Mouse (Mus musculus) skeletal muscle tissue, adult 2 months (tissue): ENCODE results near the gene Slc27a3.

Experiments
- DNase-seq: peaks from one replicate; pipeline ENCODE4 v3.0.0-alpha.2; 2012; ENCODE audit warnings: low read depth, low spot score

The Slc27a3 gene

GRCm38 (mm10) chr3:90389511-90390490 lies at the start of gene Slc27a3:
TSS of gene Slc27a3 (minus strand) at chr3:90389938.
- peak; percentile 45 for DNase-seq

- no peak for DNase-seq
These were observed 47.4 kb upstream of the Slc27a3 start for GRCm38 (mm10) chr3:90437131-90437530.

GRCm38 (mm10) chr3:90434073-90434730 lies 44.5 kb upstream of the Slc27a3 start:
- no peak for DNase-seq

- DNase-seq: peak; percentile 100
These were observed 43.8 kb upstream of the Slc27a3 start, which contains the start of gene Ints3 for GRCm38 (mm10) chr3:90433381-90434020. TSS of gene Ints3 (minus strand) at chr3:90433622.

GRCm38 (mm10) chr3:90432811-90433219 lies 43.1 kb upstream of the Slc27a3 start:
- DNase-seq: peak; percentile 30

GRCm38 (mm10) chr3:90432348-90432747 lies 42.6 kb upstream of the Slc27a3 start:
- DNase-seq: no peak

GRCm38 (mm10) chr3:90429576-90429975 lies 39.8 kb upstream of the Slc27a3 start:
- DNase-seq: no peak

- DNase-seq: peak; percentile 58
These were observed 38.4 kb upstream of the Slc27a3 start for GRCm38 (mm10) chr3:90428186-90428585.

- DNase-seq: peak; percentile 38
These were observed 37.8 kb upstream of the Slc27a3 start for GRCm38 (mm10) chr3:90427574-90427973.

- DNase-seq: no peak
These were observed 35.8 kb upstream of the Slc27a3 start for GRCm38 (mm10) chr3:90425499-90425898.

- DNase-seq: no peak
These were observed 33.8 kb upstream of the Slc27a3 start for GRCm38 (mm10) chr3:90423549-90423948.

GRCm38 (mm10) chr3:90420696-90421095 lies 31.0 kb upstream of the Slc27a3 start:
- DNase-seq: no peak

- no peak for DNase-seq
These were observed 23.3 kb upstream of the Slc27a3 start for GRCm38 (mm10) chr3:90413011-90413396.

- peak; percentile 54 for DNase-seq
These were observed 22.7 kb upstream of the Slc27a3 start for GRCm38 (mm10) chr3:90412312-90413010.

GRCm38 (mm10) chr3:90408721-90409120 lies 19.0 kb upstream of the Slc27a3 start:
- DNase-seq: no peak

- no peak for DNase-seq
These were observed 16.7 kb upstream of the Slc27a3 start for GRCm38 (mm10) chr3:90406414-90406813.

- no peak for DNase-seq
These were observed 14.9 kb upstream of the Slc27a3 start for GRCm38 (mm10) chr3:90404609-90405008.

GRCm38 (mm10) chr3:90404121-90404520 lies 14.4 kb upstream of the Slc27a3 start:
- no peak for DNase-seq

GRCm38 (mm10) chr3:90400993-90401392 lies 11.3 kb upstream of the Slc27a3 start:
- DNase-seq: no peak

GRCm38 (mm10) chr3:90395629-90396028 lies 5.9 kb upstream of the Slc27a3 start:
- no peak for DNase-seq

GRCm38 (mm10) chr3:90392661-90393060 lies 2.9 kb upstream of the Slc27a3 start:
- DNase-seq: peak; percentile 72
